Mouse (Mus musculus) heart, embryonic 11.5 days (tissue): Measurements from ENCODE around the gene Nek7. TPM values are rescaled to one million over a fixed set of nuclear protein-coding genes. Genes with fewer than 3 reads are reported as not detected.

Experiments used
- ATAC-seq: fragments of 200-750 bp; cut with Nextera tagmentation; replicated peaks from 2 replicates; pipeline ENCODE4 v1.8.0; 2017; ENCODE audit warnings: moderate library complexity; ENCODE audit not compliant: insufficient number of reproducible peaks, low FRiP score, low TSS enrichment
- H3K27ac ChIP-seq: fragments of 300-500 bp; sonication (generic); 2 replicates; pipeline ENCODE4 v1.5.1; 2014; ENCODE audit warnings: mild to moderate bottlenecking, low read depth, low read length
- H3K27me3 ChIP-seq: fragments of 300-500 bp; sonication (generic); 2 replicates; pipeline ENCODE4 v1.6.1; 2014; ENCODE audit warnings: mild to moderate bottlenecking, low read length, mixed read lengths; ENCODE audit not compliant: control insufficient read depth, insufficient read depth
- H3K36me3 ChIP-seq: fragments of 300-500 bp; sonication (generic); 2 replicates; pipeline ENCODE4 v1.6.1; 2014; ENCODE audit warnings: mild to moderate bottlenecking, low read length, moderate library complexity, mixed read lengths; ENCODE audit not compliant: control insufficient read depth, insufficient read depth
- H3K4me1 ChIP-seq: fragments of 300-500 bp; sonication (generic); 2 replicates; pipeline ENCODE4 v1.6.1; 2014; ENCODE audit warnings: low read length; ENCODE audit not compliant: control insufficient read depth, insufficient read depth
- H3K4me2 ChIP-seq: fragments of 300-500 bp; sonication (generic); 2 replicates; pipeline ENCODE4 v1.6.1; 2014; ENCODE audit warnings: mild to moderate bottlenecking, moderate library complexity
- H3K4me3 ChIP-seq: fragments of 300-500 bp; sonication (generic); 2 replicates; pipeline ENCODE4 v1.5.1; 2014; ENCODE audit warnings: low read depth, low read length
- H3K9ac ChIP-seq: fragments of 300-500 bp; sonication (generic); 2 replicates; pipeline ENCODE4 v1.6.1; 2014; ENCODE audit warnings: mild to moderate bottlenecking, low read depth, low read length, moderate library complexity
- H3K9me3 ChIP-seq: fragments of 300-500 bp; sonication (generic); replicated peaks from 2 replicates; pipeline ENCODE4 v1.6.1; 2016; ENCODE audit warnings: low read length; ENCODE audit not compliant: control insufficient read depth
- WGBS: fragments of 180-500 bp; shearing (Covaris S2); extraction: QIAGEN DNeasy Blood & Tissue Kit; methylation state at CpG from one replicate; pipeline ENCODE4 v1.1.7; 2014; ENCODE audit not compliant: insufficient replicate concordance; 5-methylcytosine and 5-hydroxymethylcytosine counted together
- polyA plus RNA-seq: library from polyadenylated mRNA; unstranded; fragments of >200 nt; fragmentation: Nextera tagmentation; extraction: Ambion mirVana; gene quantifications from 2 replicates; pipeline ENCODE4 v1.2.1, GENCODE M21; 2014

Nek7 gene
- polyA plus RNA-seq, 1 experiment from 2014 or later, result 47.1 TPM

GRCm38 (mm10) chr1:138604736-138605135 lies 15.2 kb downstream of the Nek7 start:
- H3K4me2 ChIP-seq, result no peak overlapping the region
- H3K36me3 ChIP-seq, result no peaks in the 10 kb centered on the region
- H3K4me3 ChIP-seq, result no peak overlapping the region
- no peaks in the 10 kb centered on the region for H3K27me3 ChIP-seq
- peaks cover 21% of the 10 kb centered on the region for H3K4me1 ChIP-seq
- no peak overlapping the region for H3K27ac ChIP-seq
- H3K9me3 ChIP-seq, result no peaks in the 10 kb centered on the region
- no peak for ATAC-seq
- no peak overlapping the region for H3K9ac ChIP-seq
- WGBS, result 68% methylated on average over 2 of the region's 2 CpGs

- H3K4me1 ChIP-seq, result peaks cover 19% of the 10 kb centered on the region
Measured at GRCm38 (mm10) chr1:138603974-138604373, 16.0 kb downstream of the Nek7 start.

GRCm38 (mm10) chr1:138598087-138598486 lies 21.9 kb downstream of the Nek7 start:
- no peak overlapping the region for H3K4me3 ChIP-seq
- no peak for ATAC-seq
- WGBS, result 82% methylated on average over 11 of the region's 11 CpGs
- no peak overlapping the region for H3K9ac ChIP-seq
- no peaks in the 10 kb centered on the region for H3K27me3 ChIP-seq
- H3K4me1 ChIP-seq, result peaks cover 7% of the 10 kb centered on the region; the same call in 1 of the 2 replicates
- H3K9me3 ChIP-seq, result no peaks in the 10 kb centered on the region
- no peak overlapping the region for H3K4me2 ChIP-seq
- no peaks in the 10 kb centered on the region for H3K36me3 ChIP-seq
- H3K27ac ChIP-seq, result no peak overlapping the region

More at GRCm38 (mm10) chr1:138603974-138604373, 16.0 kb downstream of the Nek7 start:
- Histone ChIP-seq H3K36me3 (no peaks in the 10 kb centered on the region), H3K4me2 (no peak overlapping the region), H3K9ac (no peak overlapping the region), H3K9me3 (no peaks in the 10 kb centered on the region), H3K27me3 (no peaks in the 10 kb centered on the region), H3K27ac (no peak overlapping the region), H3K4me3 (no peak overlapping the region)
- WGBS, result 96% methylated on average over 4 of the region's 4 CpGs
- ATAC-seq, result no peak

- Histone ChIP-seq H3K9me3 (no peaks in the 10 kb centered on the region), H3K27ac (0 out of 2 replicates have a peak overlapping the region, but pooled peaks have one; percentile 29), H3K4me3 (no peak overlapping the region), H3K9ac (no peak overlapping the region), H3K36me3 (no peaks in the 10 kb centered on the region), H3K27me3 (no peaks in the 10 kb centered on the region), H3K4me2 (no peak overlapping the region), H3K4me1 (peaks cover 7% of the 10 kb centered on the region; the same call in 1 of the 2 replicates)
- ATAC-seq, result no peak
- WGBS, result 64% methylated on average over 4 of the region's 4 CpGs
Measured at GRCm38 (mm10) chr1:138596127-138596706, 23.7 kb downstream of the Nek7 start.

GRCm38 (mm10) chr1:138594910-138595309 lies 25.0 kb downstream of the Nek7 start:
- peaks cover 7% of the 10 kb centered on the region; the same call in 1 of the 2 replicates for H3K4me1 ChIP-seq
- H3K36me3 ChIP-seq, result no peaks in the 10 kb centered on the region
- no peak for ATAC-seq
- no peak overlapping the region for H3K9ac ChIP-seq
- no peaks in the 10 kb centered on the region for H3K27me3 ChIP-seq
- 87% methylated on average over 5 of the region's 5 CpGs for WGBS
- H3K27ac ChIP-seq, result no peak overlapping the region
- H3K4me2 ChIP-seq, result no peak overlapping the region
- no peak overlapping the region for H3K4me3 ChIP-seq
- H3K9me3 ChIP-seq, result no peaks in the 10 kb centered on the region

- Histone ChIP-seq H3K9me3 (no peaks in the 10 kb centered on the region), H3K27ac (no peak overlapping the region), H3K4me3 (no peak overlapping the region), H3K4me1 (peaks cover 7% of the 10 kb centered on the region; the same call in 1 of the 2 replicates), H3K9ac (no peak overlapping the region), H3K36me3 (no peaks in the 10 kb centered on the region), H3K4me2 (no peak overlapping the region), H3K27me3 (no peaks in the 10 kb centered on the region)
- ATAC-seq, result no peak
- 85% methylated on average over 5 of the region's 5 CpGs for WGBS
Measured at GRCm38 (mm10) chr1:138593922-138594321, 26.0 kb downstream of the Nek7 start.

GRCm38 (mm10) chr1:138592466-138592865 lies 27.5 kb downstream of the Nek7 start:
- Histone ChIP-seq H3K4me3 (no peak overlapping the region), H3K27ac (no peak overlapping the region), H3K9ac (no peak overlapping the region), H3K4me1 (peaks cover 7% of the 10 kb centered on the region; the same call in 1 of the 2 replicates), H3K4me2 (no peak overlapping the region), H3K9me3 (no peaks in the 10 kb centered on the region), H3K36me3 (no peaks in the 10 kb centered on the region), H3K27me3 (no peaks in the 10 kb centered on the region)
- no peak for ATAC-seq
- WGBS, result 74% methylated on average over 4 of the region's 4 CpGs

- H3K27ac ChIP-seq, result no peak overlapping the region
- no peak for ATAC-seq
- H3K9me3 ChIP-seq, result no peaks in the 10 kb centered on the region
- H3K4me2 ChIP-seq, result no peak overlapping the region
- H3K27me3 ChIP-seq, result no peaks in the 10 kb centered on the region
- 85% methylated on average over 8 of the region's 8 CpGs for WGBS
- H3K4me3 ChIP-seq, result no peak overlapping the region
- H3K36me3 ChIP-seq, result no peaks in the 10 kb centered on the region
- H3K4me1 ChIP-seq, result no peaks in the 10 kb centered on the region
- no peak overlapping the region for H3K9ac ChIP-seq
Measured at GRCm38 (mm10) chr1:138590451-138591022, 29.4 kb downstream of the Nek7 start.

GRCm38 (mm10) chr1:138589126-138589525 lies 30.8 kb downstream of the Nek7 start:
- Histone ChIP-seq H3K4me3 (no peak overlapping the region), H3K4me2 (no peak overlapping the region), H3K9ac (no peak overlapping the region), H3K27ac (no peak overlapping the region), H3K36me3 (no peaks in the 10 kb centered on the region), H3K9me3 (no peaks in the 10 kb centered on the region), H3K27me3 (no peaks in the 10 kb centered on the region), H3K4me1 (no peaks in the 10 kb centered on the region)
- no peak for ATAC-seq
- WGBS, result 61% methylated on average over 3 of the region's 3 CpGs
